Comparison of ENCODE assay signal across 8 mouse cellular contexts in genomic region chr5:98855741-98856140, GRCm38 (mm10). TPM values are rescaled to one million over a fixed set of nuclear protein-coding genes. Genes with fewer than 3 reads are reported as not detected.
DNase-seq lines count a peak whose midpoint lies in the region; ATAC-seq lines count a peak whose summit lies in the region.

No protein-coding gene starts in this region.

- H3K4me3 ChIP-seq in kidney, embryonic 16.5 days (ENCODE audit: low read length) = peak overlapping the region; percentile 67
- H3K4me3 ChIP-seq in embryonic facial prominence, embryonic 11.5 days (ENCODE audit: low read depth, low read length) = peak overlapping the region; percentile 47
- H3K4me3 ChIP-seq in intestine, embryonic 14.5 days (ENCODE audit: low read depth, low read length) = peak overlapping the region; percentile 62
- peak overlapping the region; percentile 61 for H3K4me3 ChIP-seq in neural tube, embryonic 15.5 days (replicated peaks)

- ATAC-seq in kidney, embryonic 16.5 days (ENCODE audit: low FRiP score, low TSS enrichment) = no peak
- no peak for ATAC-seq in embryonic facial prominence, embryonic 11.5 days (replicated peaks; ENCODE audit: insufficient number of reproducible peaks, low FRiP score, low TSS enrichment, low read depth)
- no peak for ATAC-seq in intestine, embryonic 14.5 days (replicated peaks; ENCODE audit: low FRiP score, low TSS enrichment, low read depth)
- ATAC-seq in neural tube, embryonic 15.5 days (ENCODE audit: low FRiP score) = no peak; the same call in 1 of the 2 replicates

- no peak overlapping the region for H3K27ac ChIP-seq in kidney, embryonic 16.5 days (ENCODE audit: low read length)
- H3K27ac ChIP-seq in embryonic facial prominence, embryonic 11.5 days (replicated peaks; ENCODE audit: low read depth, low read length) = no peak overlapping the region
- H3K27ac ChIP-seq in intestine, embryonic 14.5 days (ENCODE audit: low read depth) = peak overlapping the region; percentile 47; the same call in 1 of the 2 replicates
- H3K27ac ChIP-seq in neural tube, embryonic 15.5 days (replicated peaks) = no peak overlapping the region

- WGBS in kidney, embryonic 16.5 days = 9% methylated on average over 12 of the region's 12 CpGs
- WGBS in embryonic facial prominence, embryonic 11.5 days = 10% methylated on average over 12 of the region's 12 CpGs
- 3% methylated on average over 12 of the region's 12 CpGs for WGBS in intestine, embryonic 14.5 days
- 14% methylated on average over 12 of the region's 12 CpGs for WGBS in neural tube, embryonic 15.5 days

- H3K4me1 ChIP-seq in kidney, embryonic 16.5 days (ENCODE audit: insufficient read depth, low read length) = peaks cover 11% of the 10 kb centered on the region
- H3K4me1 ChIP-seq in embryonic facial prominence, embryonic 11.5 days (ENCODE audit: control insufficient read depth, insufficient read depth, low read length) = peaks cover 7% of the 10 kb centered on the region
- peaks cover 8% of the 10 kb centered on the region for H3K4me1 ChIP-seq in intestine, embryonic 14.5 days (replicated peaks; ENCODE audit: control insufficient read depth, insufficient read depth, low read length)
- H3K4me1 ChIP-seq in neural tube, embryonic 15.5 days = peaks cover 25% of the 10 kb centered on the region

- DNase-seq in kidney, postnatal 25 days = no peak
- peak; percentile 29 for DNase-seq in embryonic facial prominence, embryonic 11.5 days (ENCODE audit: low spot score)
- no peak for DNase-seq in intestine, embryonic 14.5 days (ENCODE audit: low spot score)
- DNase-seq in gastrocnemius, postnatal 4 days (ENCODE audit: low spot score in 2 of 2) = no peak
- no peak for DNase-seq in right cerebral cortex, postnatal 36 days (ENCODE audit: low spot score in 2 of 2)
- no peak for DNase-seq in ovary, postnatal 10 days (ENCODE audit: low spot score)

- H3K4me2 ChIP-seq in kidney, embryonic 16.5 days (replicated peaks; ENCODE audit: low read depth, low read length) = peak overlapping the region; percentile 92
- peak overlapping the region; percentile 84 for H3K4me2 ChIP-seq in embryonic facial prominence, embryonic 11.5 days (ENCODE audit: low read depth, low read length)
- H3K4me2 ChIP-seq in intestine, embryonic 14.5 days (ENCODE audit: low read length) = peak overlapping the region; percentile 100
- peak overlapping the region; percentile 100 for H3K4me2 ChIP-seq in neural tube, embryonic 15.5 days

- no peaks in the 10 kb centered on the region for H3K9me3 ChIP-seq in kidney, embryonic 16.5 days (ENCODE audit: low read length)
- H3K9me3 ChIP-seq in embryonic facial prominence, embryonic 11.5 days (replicated peaks; ENCODE audit: control insufficient read depth, low read length) = no peaks in the 10 kb centered on the region
- H3K9me3 ChIP-seq in intestine, embryonic 14.5 days (ENCODE audit: control insufficient read depth, low read length) = no peaks in the 10 kb centered on the region
- H3K9me3 ChIP-seq in neural tube, embryonic 15.5 days (replicated peaks) = no peaks in the 10 kb centered on the region

- H3K36me3 ChIP-seq in kidney, embryonic 16.5 days (ENCODE audit: insufficient read depth, low read length) = no peaks in the 10 kb centered on the region
- H3K36me3 ChIP-seq in embryonic facial prominence, embryonic 11.5 days (replicated peaks; ENCODE audit: control insufficient read depth, insufficient read depth, low read depth, low read length) = no peaks in the 10 kb centered on the region
- no peaks in the 10 kb centered on the region for H3K36me3 ChIP-seq in intestine, embryonic 14.5 days (ENCODE audit: control insufficient read depth, insufficient read depth, low read length)
- H3K36me3 ChIP-seq in neural tube, embryonic 15.5 days = no peaks in the 10 kb centered on the region

- H3K9ac ChIP-seq in kidney, embryonic 16.5 days (replicated peaks; ENCODE audit: low read length) = peak overlapping the region; percentile 80
- no peak overlapping the region for H3K9ac ChIP-seq in embryonic facial prominence, embryonic 11.5 days (replicated peaks; ENCODE audit: low read length)
- H3K9ac ChIP-seq in intestine, embryonic 14.5 days (ENCODE audit: low read length) = peak overlapping the region; percentile 63; the same call in 1 of the 2 replicates
- H3K9ac ChIP-seq in neural tube, embryonic 15.5 days (replicated peaks) = no peak overlapping the region; the same call in 1 of the 2 replicates

- peaks cover 36% of the 10 kb centered on the region for H3K27me3 ChIP-seq in kidney, embryonic 16.5 days (ENCODE audit: insufficient read depth, low read length)
- H3K27me3 ChIP-seq in embryonic facial prominence, embryonic 11.5 days (ENCODE audit: control insufficient read depth, insufficient read depth, low read length) = peaks cover 22% of the 10 kb centered on the region
- H3K27me3 ChIP-seq in intestine, embryonic 14.5 days (replicated peaks; ENCODE audit: control insufficient read depth, insufficient read depth, low read length) = peaks cover 47% of the 10 kb centered on the region
- peaks cover 38% of the 10 kb centered on the region for H3K27me3 ChIP-seq in neural tube, embryonic 15.5 days (replicated peaks)

RNA-seq across cellular contexts. Expression of gene Bmp3, which starts 1.5 kb away (rescaled TPM):
- 10.2 and 11.7 TPM in 2 replicates for polyA plus RNA-seq in kidney, embryonic 16.5 days (2015; fragmentation: Nextera tagmentation; extraction: Ambion mirVana)
- polyA plus RNA-seq in embryonic facial prominence, embryonic 11.5 days (2014; fragmentation: Nextera tagmentation; extraction: Ambion mirVana) = 1.5 and 2.7 TPM in 2 replicates
- polyA plus RNA-seq in intestine, embryonic 14.5 days (2014; fragmentation: Nextera tagmentation; extraction: Ambion mirVana) = 18.4 and 20.2 TPM in 2 replicates
- polyA plus RNA-seq in neural tube, embryonic 15.5 days (2015; fragmentation: Nextera tagmentation; extraction: Ambion mirVana) = 1.7 and 1.9 TPM in 2 replicates
- total RNA-seq in gastrocnemius, postnatal 4 days (2021) = 1 to 10 TPM; 7.3 to 7.9 TPM

Comparison
In these comparisons a context has a peak if more than half of its experiments do, and no peak if none do; other contexts are left out.
1. H3K9ac ChIP-seq: peak in kidney, embryonic 16.5 days (single experiment) and intestine, embryonic 14.5 days (single experiment); none in embryonic facial prominence, embryonic 11.5 days (single experiment) and neural tube, embryonic 15.5 days (single experiment).
2. Peak in every context shown above with its lines, with median percentiles within 50 percentile points of each other: H3K4me2 ChIP-seq and H3K4me3 ChIP-seq.